Mouse (Mus musculus): Measurements from ENCODE around the gene Atxn7l2.

DNA sequence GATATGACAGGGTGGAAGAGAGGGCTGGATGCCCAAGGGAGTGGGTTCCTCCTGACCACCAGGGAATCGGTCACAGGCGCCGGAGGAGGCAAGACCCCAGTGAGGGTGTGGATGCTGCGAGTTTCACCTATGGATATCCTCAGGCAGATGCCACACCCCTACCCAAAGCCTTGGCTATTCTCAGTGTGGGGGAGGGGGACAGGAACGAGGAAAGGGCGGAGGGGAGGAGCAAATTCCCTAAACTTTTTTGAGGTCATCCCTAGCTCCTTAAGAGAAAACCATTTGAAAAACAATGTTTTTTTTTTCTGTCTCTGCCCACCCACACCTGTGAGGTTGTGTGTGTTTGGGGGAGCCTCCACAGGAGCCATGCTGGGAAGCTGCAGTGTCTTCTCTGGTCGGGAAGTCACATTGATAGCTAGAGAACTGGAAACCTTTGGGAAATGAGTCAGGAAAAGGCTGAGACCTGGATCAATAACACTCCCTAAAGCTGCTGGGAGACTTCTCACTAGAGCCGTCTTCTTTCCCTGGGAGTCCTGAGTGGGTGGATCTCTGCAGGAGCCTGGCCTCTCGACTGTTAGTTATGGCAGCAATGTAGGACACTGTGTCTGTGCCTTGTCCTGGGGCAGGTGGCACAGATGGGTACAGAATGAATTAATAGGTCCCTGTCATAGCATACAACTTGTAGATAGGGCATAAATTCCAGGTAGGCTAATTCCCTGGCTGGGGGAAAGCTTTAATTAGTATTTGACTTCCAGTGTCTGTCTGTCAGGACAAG lies 21.8 kb downstream of the Atxn7l2 start:
- TF ChIP-seq CTCF (IDR thresholded peaks at IDR 0.05; ENCODE audit: low read depth): no peak
- no peak for TF ChIP-seq EP300 (optimal IDR thresholded peaks at IDR 0.05)
